Mouse (Mus musculus): ENCODE data around the gene Stim2.

Gene Stim2

GRCm38 (mm10) chr5:53998146-53998742 is at the start of gene Stim2:
Gene Stim2, plus strand, starts transcription at chr5:53998499.
- peak; percentile 95 for DNase-seq (ENCODE audit: low read depth)

GRCm38 (mm10) chr5:53948606-53949266 is 49.6 kb upstream of the Stim2 start:
- DNase-seq (ENCODE audit: low read depth), result peak; percentile 33

GRCm38 (mm10) chr5:53950189-53950588 is 48.1 kb upstream of the Stim2 start:
- DNase-seq (ENCODE audit: low read depth), result no peak

- no peak for DNase-seq (ENCODE audit: low read depth)
These were observed 45.1 kb upstream of the Stim2 start for GRCm38 (mm10) chr5:53953216-53953615.

GRCm38 (mm10) chr5:53953797-53954196 is 44.5 kb upstream of the Stim2 start:
- DNase-seq (ENCODE audit: low read depth), result no peak

- DNase-seq (ENCODE audit: low read depth), result no peak
These were observed 42.3 kb upstream of the Stim2 start for GRCm38 (mm10) chr5:53955966-53956365.

GRCm38 (mm10) chr5:53956396-53957314 is 41.6 kb upstream of the Stim2 start:
- no peak for DNase-seq (ENCODE audit: low read depth)

- no peak for DNase-seq (ENCODE audit: low read depth)
These were observed 41.0 kb upstream of the Stim2 start for GRCm38 (mm10) chr5:53957348-53957747.

- no peak for DNase-seq (ENCODE audit: low read depth)
These were observed 37.1 kb upstream of the Stim2 start for GRCm38 (mm10) chr5:53961229-53961628.

GRCm38 (mm10) chr5:53961830-53962515 is 36.3 kb upstream of the Stim2 start:
- DNase-seq (ENCODE audit: low read depth), result no peak

- no peak for DNase-seq (ENCODE audit: low read depth)
These were observed 32.6 kb upstream of the Stim2 start for GRCm38 (mm10) chr5:53965656-53966055.

- no peak for DNase-seq (ENCODE audit: low read depth)
These were observed 30.7 kb upstream of the Stim2 start for GRCm38 (mm10) chr5:53967560-53967959.

- DNase-seq (ENCODE audit: low read depth), result no peak
These were observed 28.1 kb upstream of the Stim2 start for GRCm38 (mm10) chr5:53970178-53970577.

GRCm38 (mm10) chr5:53971201-53971600 is 27.1 kb upstream of the Stim2 start:
- DNase-seq (ENCODE audit: low read depth), result no peak

- DNase-seq (ENCODE audit: low read depth), result no peak
These were observed 25.4 kb upstream of the Stim2 start for GRCm38 (mm10) chr5:53972905-53973304.

- no peak for DNase-seq (ENCODE audit: low read depth)
These were observed 21.8 kb upstream of the Stim2 start for GRCm38 (mm10) chr5:53976497-53976896.

GRCm38 (mm10) chr5:53977060-53977459 is 21.2 kb upstream of the Stim2 start:
- DNase-seq (ENCODE audit: low read depth), result no peak

- DNase-seq (ENCODE audit: low read depth), result no peak
These were observed 14.9 kb upstream of the Stim2 start for GRCm38 (mm10) chr5:53983358-53983757.

GRCm38 (mm10) chr5:53985632-53986031 is 12.7 kb upstream of the Stim2 start:
- DNase-seq (ENCODE audit: low read depth), result no peak

- no peak for DNase-seq (ENCODE audit: low read depth)
These were observed 10.8 kb upstream of the Stim2 start for GRCm38 (mm10) chr5:53987496-53987895.

- DNase-seq (ENCODE audit: low read depth), result no peak
These were observed 10.2 kb upstream of the Stim2 start for GRCm38 (mm10) chr5:53988053-53988452.

- no peak for DNase-seq (ENCODE audit: low read depth)
These were observed 5.7 kb upstream of the Stim2 start for GRCm38 (mm10) chr5:53992616-53993015.

Measured in induced T-regulatory cell, adult 2 months (primary cell).